Mouse (Mus musculus) small intestine, adult 2 months (tissue): ENCODE measurements around the gene Mvb12b.

ENCODE experiments used
- CTCF ChIP-seq: fragments of 200-500 bp; IDR thresholded peaks from 2 replicates; pipeline ENCODE4 v1.5.1; 2012; ENCODE audit warnings: low read depth, mild to moderate bottlenecking, control low read depth, inconsistent platforms, low read length, moderate library complexity, mixed read lengths; ENCODE audit not compliant: insufficient replicate concordance, insufficient read length; ENCODE audit errors: extremely low read depth
- POLR2A ChIP-seq: fragments of 200-500 bp; IDR thresholded peaks from 2 replicates; pipeline ENCODE4 v1.6.1; 2012; ENCODE audit warnings: low read depth, mild to moderate bottlenecking, control low read depth, inconsistent platforms, low read length, moderate library complexity

DNA sequence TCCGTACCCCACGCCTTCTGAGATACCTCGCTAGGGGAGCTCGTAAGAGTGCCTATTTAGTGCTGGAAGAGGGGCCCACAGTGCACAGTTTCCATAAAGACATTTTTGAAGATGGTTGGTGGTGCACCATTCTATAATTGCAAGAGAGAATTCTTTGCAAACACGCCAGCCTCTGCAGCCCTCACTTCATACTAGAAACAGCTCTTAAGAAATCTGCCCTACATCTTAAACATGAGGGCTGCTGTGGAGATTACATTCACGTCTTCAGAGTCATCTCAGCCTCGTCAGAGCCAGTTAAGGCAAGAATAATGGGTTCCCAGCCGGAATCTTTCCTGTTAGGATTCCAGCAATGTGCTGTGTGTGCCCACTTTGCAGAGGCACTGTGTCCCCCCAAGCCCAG, 52.7 kb downstream of the Mvb12b start:
- TF ChIP-seq CTCF (no peak), POLR2A (no peak)
